Mouse (Mus musculus) liver, adult 10 weeks (tissue): Measurements from ENCODE around the gene Ttc8. TPM values are rescaled to one million over a fixed set of nuclear protein-coding genes. Genes with fewer than 3 reads are reported as not detected.

Experiments used
- polyA plus RNA-seq: library from polyadenylated mRNA; stranded (reverse); fragments of 350-450 nt; fragmentation: Illumina TruSeq; extraction: RNeasy Lipid Tissue Mini Kit (QIAGEN cat#74804); gene quantifications from one replicate; pipeline ENCODE4 v1.2.3, GENCODE M21; 2014; ENCODE audit warnings: low read depth, low replicate concordance

Ttc8 gene
- polyA plus RNA-seq = 11.5 TPM

GRCm38 (mm10) chr12:98920194-98920991 is at the start of gene Ttc8:
TSS of gene Ttc8 (plus strand) at chr12:98920574.

GRCm38 (mm10) chr12:98900881-98901801 is 19.2 kb upstream of the Ttc8 start, which contains the start of gene Eml5:
TSS of gene Eml5 (minus strand) at chr12:98901484.

Other genes with a start within 250 kb of the Ttc8 start
- gene Ptpn21, start 183.2 kb upstream of the Ttc8 start, polyA plus RNA-seq = 10.1 TPM
- gene Zc3h14, start 173.6 kb upstream of the Ttc8 start, polyA plus RNA-seq = 92.9 TPM
- 4.8 TPM for gene Eml5, start 19.1 kb upstream of the Ttc8 start, polyA plus RNA-seq